Mouse (Mus musculus): ENCODE data around the gene Olfr738. TPM values are rescaled to one million over a fixed set of nuclear protein-coding genes. Genes with fewer than 3 reads are reported as not detected.

The Olfr738 gene
- not detected in 2 replicates for polyA plus RNA-seq (2012; rRNA removed)
- not detected in 2 replicates for polyA plus RNA-seq (2014; fragmentation: Nextera tagmentation; extraction: Ambion mirVana)

- no peak for DNase-seq (ENCODE audit: low spot score)
- Histone ChIP-seq H3K4me1 (ENCODE audit: control insufficient read depth, insufficient read depth, low read length) (no peaks in the 10 kb centered on the region), H3K9me3 (ENCODE audit: control insufficient read depth, low read length) (no peaks in the 10 kb centered on the region), H3K4me3 (replicated peaks; ENCODE audit: low read length) (no peak within 1 kb of the TSS), H3K4me2 (replicated peaks; ENCODE audit: low read depth, low read length, severe bottlenecking) (no peak within 1 kb of the TSS), H3K9ac (ENCODE audit: low read depth, low read length, severe bottlenecking) (no peak within 1 kb of the TSS), H3K27ac (replicated peaks; ENCODE audit: low read depth, low read length) (no peak within 1 kb of the TSS), H3K36me3 (ENCODE audit: control insufficient read depth, insufficient read depth, low read length) (no peaks in the 10 kb centered on the region), H3K27me3 (ENCODE audit: control insufficient read depth, insufficient read depth, low read length) (no peaks in the 10 kb centered on the region)
- TF ChIP-seq POLR2A (IDR thresholded peaks at IDR 0.05; ENCODE audit: borderline replicate concordance, extremely low read depth, insufficient read depth, insufficient read length): no peak
- 85% methylated on average over 1 of the region's 1 CpGs for WGBS
- ATAC-seq (ENCODE audit: low FRiP score, low read depth): no peak
These were observed at the start of gene Olfr738 for GRCm38 (mm10) chr14:50407268-50407667. Gene Olfr738, plus strand, starts transcription at chr14:50407568.

DNA sequence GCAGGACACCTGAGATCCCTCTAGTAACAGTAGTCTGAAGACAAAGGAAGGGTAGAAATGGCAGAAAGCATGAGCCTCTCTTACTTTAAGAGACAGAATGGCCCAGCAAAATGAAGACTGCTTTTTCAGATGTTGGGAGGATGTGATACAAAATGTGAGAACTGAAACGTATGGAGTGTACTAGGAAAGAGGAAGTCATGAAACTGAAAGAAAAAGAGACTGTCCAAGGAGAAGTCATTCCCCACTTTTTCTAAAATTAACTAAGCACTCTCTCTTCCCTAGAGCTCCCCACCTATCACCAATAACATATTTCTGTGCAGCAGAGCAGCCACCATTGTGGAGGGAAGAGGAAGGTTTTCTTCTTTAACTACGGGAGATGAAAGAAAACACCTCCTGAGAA, 49.8 kb upstream of the Olfr738 start, which contains the start of gene Tlr11:
Tlr11 (plus strand) TSS at position 322 of the 400 bp plus-strand sequence.
- 76% methylated on average over 2 of the region's 2 CpGs for WGBS
- H3K4me1 ChIP-seq (ENCODE audit: control insufficient read depth, insufficient read depth, low read length): no peaks in the 10 kb centered on the region
- H3K36me3 ChIP-seq (ENCODE audit: control insufficient read depth, insufficient read depth, low read length): no peaks in the 10 kb centered on the region
- H3K4me3 ChIP-seq (replicated peaks; ENCODE audit: low read length): no peak within 1 kb of the TSS
- no peak within 1 kb of the TSS for H3K27ac ChIP-seq (replicated peaks; ENCODE audit: low read depth, low read length)
- no peak for DNase-seq (ENCODE audit: low spot score)
- H3K4me2 ChIP-seq (replicated peaks; ENCODE audit: low read depth, low read length, severe bottlenecking): no peak within 1 kb of the TSS
- no peak within 1 kb of the TSS for H3K9ac ChIP-seq (ENCODE audit: low read depth, low read length, severe bottlenecking)
- TF ChIP-seq POLR2A (IDR thresholded peaks at IDR 0.05; ENCODE audit: borderline replicate concordance, extremely low read depth, insufficient read depth, insufficient read length): no peak
- no peak for ATAC-seq (ENCODE audit: low FRiP score, low read depth)
- H3K27me3 ChIP-seq (ENCODE audit: control insufficient read depth, insufficient read depth, low read length): no peaks in the 10 kb centered on the region
- H3K9me3 ChIP-seq (ENCODE audit: control insufficient read depth, low read length): no peaks in the 10 kb centered on the region

DNA sequence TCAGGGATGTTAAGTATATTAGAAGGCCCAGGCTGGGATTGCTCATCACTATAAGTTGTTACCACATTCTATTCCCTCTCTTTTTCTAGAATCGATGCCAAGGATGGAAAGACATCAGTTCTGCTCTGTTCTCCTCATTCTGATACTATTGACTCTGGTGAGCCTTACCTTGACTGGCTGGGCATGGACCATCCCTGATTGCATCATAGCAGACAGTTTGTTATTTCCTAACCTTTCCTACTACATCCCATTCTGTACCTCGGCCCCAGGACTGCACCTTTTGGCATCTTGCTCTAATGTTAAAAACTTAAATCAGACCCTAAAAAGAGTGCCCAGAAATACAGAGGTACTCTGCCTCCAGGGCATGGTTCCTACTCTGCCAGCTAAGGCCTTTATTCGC, 46.9 kb upstream of the Olfr738 start:
- no peak overlapping the region for H3K4me2 ChIP-seq (replicated peaks; ENCODE audit: low read depth, low read length, severe bottlenecking)
- no peak overlapping the region for H3K27ac ChIP-seq (replicated peaks; ENCODE audit: low read depth, low read length)
- TF ChIP-seq POLR2A (IDR thresholded peaks at IDR 0.05; ENCODE audit: borderline replicate concordance, extremely low read depth, insufficient read depth, insufficient read length): no peak
- no peak overlapping the region for H3K9ac ChIP-seq (ENCODE audit: low read depth, low read length, severe bottlenecking)
- no peaks in the 10 kb centered on the region for H3K9me3 ChIP-seq (ENCODE audit: control insufficient read depth, low read length)
- ATAC-seq (ENCODE audit: low FRiP score, low read depth) (no peak), DNase-seq (ENCODE audit: low spot score) (no peak)
- H3K27me3 ChIP-seq (ENCODE audit: control insufficient read depth, insufficient read depth, low read length): no peaks in the 10 kb centered on the region
- WGBS: 84% methylated on average over 3 of the region's 3 CpGs
- no peak overlapping the region for H3K4me3 ChIP-seq (replicated peaks; ENCODE audit: low read length)
- no peaks in the 10 kb centered on the region for H3K36me3 ChIP-seq (ENCODE audit: control insufficient read depth, insufficient read depth, low read length)
- no peaks in the 10 kb centered on the region for H3K4me1 ChIP-seq (ENCODE audit: control insufficient read depth, insufficient read depth, low read length)

GRCm38 (mm10) chr14:50363561-50363960, 43.8 kb upstream of the Olfr738 start:
- H3K36me3 ChIP-seq (ENCODE audit: control insufficient read depth, insufficient read depth, low read length): no peaks in the 10 kb centered on the region
- no peak overlapping the region for H3K27ac ChIP-seq (replicated peaks; ENCODE audit: low read depth, low read length)
- ATAC-seq (ENCODE audit: low FRiP score, low read depth) (no peak), DNase-seq (ENCODE audit: low spot score) (no peak)
- H3K9me3 ChIP-seq (ENCODE audit: control insufficient read depth, low read length): no peaks in the 10 kb centered on the region
- no peak overlapping the region for H3K4me3 ChIP-seq (replicated peaks; ENCODE audit: low read length)
- no peak for TF ChIP-seq POLR2A (IDR thresholded peaks at IDR 0.05; ENCODE audit: borderline replicate concordance, extremely low read depth, insufficient read depth, insufficient read length)
- no peak overlapping the region for H3K4me2 ChIP-seq (replicated peaks; ENCODE audit: low read depth, low read length, severe bottlenecking)
- no peaks in the 10 kb centered on the region for H3K27me3 ChIP-seq (ENCODE audit: control insufficient read depth, insufficient read depth, low read length)
- H3K4me1 ChIP-seq (ENCODE audit: control insufficient read depth, insufficient read depth, low read length): no peaks in the 10 kb centered on the region
- H3K9ac ChIP-seq (ENCODE audit: low read depth, low read length, severe bottlenecking): no peak overlapping the region
- WGBS: 82% methylated on average over 2 of the region's 2 CpGs

DNA sequence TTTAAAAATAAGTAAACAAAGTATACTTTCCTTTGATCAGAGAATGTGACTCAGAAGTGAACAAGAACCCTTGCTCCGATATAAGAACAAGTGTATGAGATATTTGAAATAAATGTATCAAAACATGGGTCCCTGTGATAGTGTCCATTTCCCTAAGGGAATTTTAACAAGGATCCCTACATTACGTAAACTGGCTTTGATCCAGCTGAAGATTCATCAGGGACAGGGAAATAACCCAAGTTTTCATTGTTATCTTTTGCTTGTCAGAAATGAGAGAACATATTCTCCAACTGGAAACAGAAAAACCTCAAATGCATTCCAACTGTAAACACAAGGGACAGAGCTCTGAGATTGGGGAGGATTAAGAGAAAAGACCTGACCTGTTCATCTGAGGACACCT, 26.5 kb upstream of the Olfr738 start, which contains the start of gene Olfr736:
Olfr736 (plus strand) TSS at position 301 of the 400 bp plus-strand sequence.
- H3K9ac ChIP-seq (ENCODE audit: low read depth, low read length, severe bottlenecking): no peak within 1 kb of the TSS
- no peaks in the 10 kb centered on the region for H3K27me3 ChIP-seq (ENCODE audit: control insufficient read depth, insufficient read depth, low read length)
- no peak within 1 kb of the TSS for H3K4me3 ChIP-seq (replicated peaks; ENCODE audit: low read length)
- ATAC-seq (ENCODE audit: low FRiP score, low read depth) (no peak), DNase-seq (ENCODE audit: low spot score) (no peak)
- H3K4me2 ChIP-seq (replicated peaks; ENCODE audit: low read depth, low read length, severe bottlenecking): no peak within 1 kb of the TSS
- WGBS: 81% methylated on average over 2 of the region's 2 CpGs
- no peak for TF ChIP-seq POLR2A (IDR thresholded peaks at IDR 0.05; ENCODE audit: borderline replicate concordance, extremely low read depth, insufficient read depth, insufficient read length)
- H3K27ac ChIP-seq (replicated peaks; ENCODE audit: low read depth, low read length): no peak within 1 kb of the TSS
- H3K36me3 ChIP-seq (ENCODE audit: control insufficient read depth, insufficient read depth, low read length): no peaks in the 10 kb centered on the region
- no peaks in the 10 kb centered on the region for H3K4me1 ChIP-seq (ENCODE audit: control insufficient read depth, insufficient read depth, low read length)
- no peaks in the 10 kb centered on the region for H3K9me3 ChIP-seq (ENCODE audit: control insufficient read depth, low read length)

DNA sequence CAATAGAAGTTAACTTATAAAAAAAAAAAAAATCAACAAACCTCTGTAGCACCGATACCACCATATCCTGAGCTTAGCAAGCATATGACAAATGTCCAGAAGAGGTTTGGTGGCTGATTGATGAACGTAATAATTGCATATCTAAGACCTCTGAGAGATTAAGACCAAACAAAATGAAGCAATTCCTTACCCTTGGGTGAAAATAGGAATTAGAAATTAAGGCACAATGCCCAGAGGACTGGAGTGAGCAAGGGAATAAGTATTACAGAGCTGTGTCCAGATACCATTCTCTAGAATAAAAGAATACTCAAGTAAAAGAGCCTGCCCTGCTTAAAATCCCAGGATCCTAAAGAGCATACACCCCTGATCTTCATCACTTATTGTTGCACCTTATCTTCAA, 11.0 kb downstream of the Olfr738 start, which contains the start of gene Olfr739:
Olfr739 (plus strand) TSS at position 301 of the 400 bp plus-strand sequence.
- no peaks in the 10 kb centered on the region for H3K27me3 ChIP-seq (ENCODE audit: control insufficient read depth, insufficient read depth, low read length)
- no peaks in the 10 kb centered on the region for H3K4me1 ChIP-seq (ENCODE audit: control insufficient read depth, insufficient read depth, low read length)
- no peaks in the 10 kb centered on the region for H3K9me3 ChIP-seq (ENCODE audit: control insufficient read depth, low read length)
- no peak for TF ChIP-seq POLR2A (IDR thresholded peaks at IDR 0.05; ENCODE audit: borderline replicate concordance, extremely low read depth, insufficient read depth, insufficient read length)
- no peak within 1 kb of the TSS for H3K9ac ChIP-seq (ENCODE audit: low read depth, low read length, severe bottlenecking)
- H3K4me3 ChIP-seq (replicated peaks; ENCODE audit: low read length): no peak within 1 kb of the TSS
- H3K36me3 ChIP-seq (ENCODE audit: control insufficient read depth, insufficient read depth, low read length): no peaks in the 10 kb centered on the region
- WGBS: 65% methylated on average over 2 of the region's 2 CpGs
- ATAC-seq (ENCODE audit: low FRiP score, low read depth): no peak
- no peak within 1 kb of the TSS for H3K27ac ChIP-seq (replicated peaks; ENCODE audit: low read depth, low read length)
- DNase-seq (ENCODE audit: low spot score): no peak
- H3K4me2 ChIP-seq (replicated peaks; ENCODE audit: low read depth, low read length, severe bottlenecking): no peak within 1 kb of the TSS

All from limb, embryonic 14.5 days (tissue).